Mouse (Mus musculus): Measurements from ENCODE around the gene Tas2r123.

Gene Tas2r123

DNA sequence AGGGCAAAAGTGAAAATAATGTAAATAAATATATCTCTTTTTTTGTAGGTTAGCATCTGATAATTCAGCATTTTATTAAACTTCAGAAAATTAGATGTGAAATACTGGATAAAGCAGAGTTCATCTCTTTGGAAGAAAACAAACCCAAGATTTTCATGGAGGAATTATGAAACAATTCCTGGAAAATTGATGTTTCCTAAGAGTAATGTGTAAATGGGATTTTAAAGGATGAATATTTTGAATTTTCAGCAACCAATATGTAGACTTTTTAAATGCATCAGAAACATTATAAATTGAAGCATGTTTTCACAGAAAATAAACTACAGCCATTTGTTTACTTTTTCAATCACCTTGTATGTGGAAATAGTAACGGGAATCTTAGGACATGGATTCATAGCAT, at the start of gene Tas2r123:
TSS of gene Tas2r123 (plus strand) at position 301 of the 400 bp plus-strand sequence.
- no peak for DNase-seq

GRCm38 (mm10) chr6:132802518-132802917, 44.4 kb upstream of the Tas2r123 start, which contains the start of gene Tas2r117:
Gene Tas2r117, plus strand, starts transcription at chr6:132802818.
- DNase-seq, result no peak

DNA sequence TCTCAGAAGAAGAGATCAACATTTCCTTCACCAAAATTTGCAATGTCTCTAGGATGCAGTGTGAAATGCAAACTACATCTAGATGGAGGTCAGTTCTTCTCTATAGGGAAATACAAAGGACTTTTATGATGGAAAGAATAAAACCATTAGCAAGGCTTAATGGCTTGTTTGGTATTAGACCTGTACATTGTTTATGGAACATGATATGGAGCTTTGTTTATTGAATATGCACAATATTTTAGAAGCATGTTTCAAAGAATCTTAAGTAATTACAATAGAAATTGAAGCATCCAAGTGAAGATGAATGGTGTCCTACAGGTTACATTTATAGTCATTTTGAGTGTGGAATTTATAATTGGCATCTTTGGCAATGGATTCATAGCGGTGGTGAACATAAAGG, 8.2 kb downstream of the Tas2r123 start, which contains the start of gene Tas2r116:
TSS of gene Tas2r116 (plus strand) at position 301 of the 400 bp plus-strand sequence.
- no peak for DNase-seq

DNA sequence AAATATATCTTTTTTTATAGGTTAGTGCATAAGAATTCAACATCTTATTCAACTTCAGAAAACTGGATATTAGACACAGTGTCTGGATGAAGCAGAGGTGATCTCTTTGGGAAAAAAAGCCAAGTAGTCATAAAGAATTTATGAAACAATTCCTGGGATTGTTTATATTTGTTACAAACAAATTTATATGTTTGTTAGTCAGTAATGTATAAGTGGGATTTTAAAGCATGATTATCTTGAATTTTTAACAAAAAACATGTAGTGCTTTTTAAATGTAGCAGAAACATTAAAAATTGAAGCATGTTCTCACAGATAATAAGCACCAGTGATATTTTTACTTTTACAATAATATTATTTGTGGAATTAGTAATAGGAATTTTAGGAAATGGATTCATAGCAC, 20.8 kb downstream of the Tas2r123 start, which contains the start of gene Tas2r110:
TSS of gene Tas2r110 (plus strand) at position 301 of the 400 bp plus-strand sequence.
- no peak for DNase-seq

- no peak for DNase-seq
Observed at GRCm38 (mm10) chr6:132892711-132893110, 45.8 kb downstream of the Tas2r123 start, which contains the start of gene Tas2r113. Gene Tas2r113, plus strand, starts transcription at chr6:132893011.
